Mouse (Mus musculus) T-cell, adult 2 months (primary cell): ENCODE data around the gene Pcnx3.

Experiments
- DNase-seq: peaks from one replicate; pipeline ENCODE4 v3.0.0; 2022; ENCODE audit warnings: low spot score

Pcnx3 gene

DNA sequence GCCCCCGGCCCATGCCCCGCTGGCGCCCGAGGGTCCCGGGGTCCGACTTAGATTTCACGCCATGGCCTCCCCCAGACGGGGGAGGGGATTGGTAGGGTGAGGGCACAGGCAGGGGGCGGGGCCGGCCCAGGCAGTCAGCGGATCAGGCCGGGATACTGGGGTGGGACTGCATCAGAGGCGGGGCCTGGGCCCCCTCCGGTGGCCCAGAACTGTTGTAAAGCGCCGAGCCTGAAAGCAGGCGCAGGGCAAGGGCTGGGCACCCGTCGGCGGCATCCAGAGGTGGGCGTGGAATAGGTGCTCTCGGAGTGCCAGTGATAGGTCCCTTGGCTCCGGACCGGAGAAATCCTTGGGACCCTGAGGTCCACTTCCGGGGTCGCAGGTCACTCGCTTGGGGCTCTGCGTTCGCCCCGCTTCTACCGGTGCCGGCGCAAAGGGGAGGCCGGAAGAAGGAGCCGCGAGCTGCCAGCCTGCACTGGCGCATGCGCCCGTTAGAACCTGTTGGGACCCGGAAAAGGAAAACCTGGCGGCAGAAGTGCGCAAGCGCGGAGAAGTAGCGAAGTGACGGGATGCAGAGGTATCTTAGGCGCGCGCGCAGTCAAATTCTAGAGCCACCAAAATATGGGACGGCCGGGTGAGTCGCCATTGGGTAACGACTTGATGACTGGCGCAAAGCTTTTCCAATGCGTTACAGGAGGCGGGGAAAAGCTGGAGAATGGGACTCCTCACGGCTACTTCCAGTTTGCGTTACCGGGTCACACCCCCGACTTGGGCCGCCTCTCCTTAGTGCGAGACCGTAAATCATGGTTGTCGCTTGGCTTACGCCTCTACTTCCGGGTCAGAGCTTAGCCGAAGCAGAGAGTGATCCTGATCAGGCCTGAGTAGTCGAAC is at the start of gene Pcnx3, which contains the start of gene Map3k11:
Gene Pcnx3 (minus strand): TSS at position 709 of the 888 bp plus-strand sequence.
Gene Map3k11 (plus strand): TSS at position 543 of the 888 bp plus-strand sequence.
- DNase-seq: peak; percentile 98

DNA sequence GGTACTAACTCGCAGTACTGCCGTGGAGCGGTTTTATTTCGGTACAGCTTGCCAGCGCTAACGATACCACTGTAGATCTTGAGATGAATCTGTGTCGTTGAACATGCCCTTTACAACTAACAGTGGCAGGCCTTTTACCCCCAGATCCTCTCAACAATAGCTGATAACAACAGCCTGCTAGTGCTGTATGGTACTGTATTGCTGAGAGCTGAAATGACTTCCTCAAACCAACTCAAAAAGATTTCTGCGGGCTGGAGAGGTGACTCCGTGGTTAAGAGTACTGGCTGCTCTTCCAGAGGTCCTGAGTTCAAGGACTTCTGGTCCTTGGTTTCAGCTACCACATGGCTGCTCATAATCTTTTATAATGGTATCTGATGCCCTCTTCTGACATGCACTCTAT is 45.6 kb upstream of the Pcnx3 start:
- no peak for DNase-seq

DNA sequence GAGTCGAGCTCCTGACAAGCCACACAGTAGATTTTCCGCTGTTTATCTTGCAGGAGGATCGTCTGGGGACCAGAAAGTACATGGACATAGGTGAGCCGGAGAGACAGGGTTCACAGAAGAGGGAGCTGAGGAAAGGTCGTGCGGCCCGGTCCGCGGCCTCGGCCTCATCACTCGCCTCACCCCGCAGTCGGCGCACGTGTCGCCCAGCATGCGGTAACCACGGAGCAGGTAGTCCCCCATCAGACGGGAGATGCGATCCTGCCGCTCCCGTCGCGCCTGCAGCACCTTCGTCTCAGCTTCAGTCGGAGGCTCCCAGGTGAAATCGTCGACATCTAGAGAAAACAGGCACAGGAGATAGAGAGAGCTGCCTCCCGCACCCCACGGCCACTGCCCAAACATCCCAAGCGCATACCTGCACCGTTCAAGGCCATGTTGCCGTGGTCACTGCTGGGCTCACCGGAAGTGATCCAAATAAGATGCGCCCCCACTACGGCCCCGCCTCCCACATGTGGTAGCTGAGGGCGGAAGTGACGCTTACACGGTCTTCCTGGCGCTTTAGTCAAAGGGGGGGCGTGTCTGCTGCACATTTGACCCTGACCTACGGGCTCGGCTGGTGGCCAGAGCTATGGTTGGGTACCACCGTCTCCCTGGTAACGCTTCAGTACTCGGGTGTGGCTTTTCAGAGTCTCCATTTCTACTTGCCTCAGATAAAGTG is 42.7 kb upstream of the Pcnx3 start:
- DNase-seq: peak; percentile 88

DNA sequence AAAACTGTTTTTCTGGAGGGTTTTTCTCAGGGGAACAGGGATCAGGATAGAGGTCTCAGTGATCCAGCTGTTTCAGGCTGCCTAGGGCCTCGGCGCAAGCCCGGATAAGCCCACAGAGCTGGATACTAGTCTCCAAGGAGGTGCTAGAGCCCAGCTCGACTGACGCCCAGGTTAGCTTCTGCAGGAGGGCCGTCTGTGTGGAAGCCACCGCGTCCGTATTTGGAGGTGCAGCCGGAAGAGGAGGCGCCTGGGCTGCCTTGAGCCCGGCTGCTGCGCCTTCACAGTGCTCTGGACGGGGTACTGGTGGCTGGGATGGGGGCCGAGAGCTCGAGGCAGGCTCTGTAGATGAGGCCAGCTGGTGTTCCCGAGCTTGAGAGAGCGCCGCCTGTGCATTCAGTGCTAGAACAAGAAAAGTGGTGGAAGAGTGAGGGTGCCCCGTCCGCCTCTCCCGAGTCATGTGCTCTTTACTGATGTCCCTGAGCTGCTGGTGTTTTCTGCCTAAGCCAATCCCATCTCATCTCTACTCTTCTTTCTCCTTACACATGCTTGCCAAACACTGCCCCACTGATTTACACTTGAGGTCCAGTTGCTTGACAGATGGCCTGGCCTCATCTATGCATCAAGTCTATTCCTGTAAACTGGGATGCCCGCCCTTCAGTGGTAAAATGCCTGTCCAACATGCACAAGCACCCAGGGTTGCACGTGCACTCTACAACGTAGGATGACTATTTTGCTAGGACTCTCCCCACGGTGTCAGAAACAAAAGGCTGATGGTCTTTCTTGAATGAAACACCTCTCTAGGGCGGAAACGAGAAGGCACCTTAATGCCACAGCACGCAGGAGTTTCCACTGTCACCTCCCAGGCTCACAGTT is 41.8 kb upstream of the Pcnx3 start:
- no peak for DNase-seq

DNA sequence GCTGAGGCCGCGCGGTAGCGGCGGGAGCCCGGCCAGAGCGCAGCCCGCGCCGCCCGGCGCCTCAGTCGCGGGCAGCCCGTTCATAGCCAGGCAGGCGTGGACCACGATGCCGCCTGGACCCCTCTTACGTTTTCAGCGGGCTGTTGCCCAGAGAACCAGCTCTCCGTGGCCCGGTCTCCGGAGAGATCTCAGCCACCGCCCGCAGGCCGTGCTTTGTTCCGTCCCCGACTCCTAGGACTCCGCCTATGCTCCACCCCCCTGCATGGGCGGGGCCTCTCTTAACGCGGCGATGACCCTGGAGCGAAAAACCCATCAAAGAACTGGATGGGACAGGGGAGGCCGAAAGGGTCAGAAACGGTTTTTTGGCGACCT is 40.7 kb upstream of the Pcnx3 start, which contains the start of gene Fam89b:
Gene Fam89b (minus strand): TSS at position 210 of the 372 bp plus-strand sequence.
- DNase-seq: peak; percentile 63

DNA sequence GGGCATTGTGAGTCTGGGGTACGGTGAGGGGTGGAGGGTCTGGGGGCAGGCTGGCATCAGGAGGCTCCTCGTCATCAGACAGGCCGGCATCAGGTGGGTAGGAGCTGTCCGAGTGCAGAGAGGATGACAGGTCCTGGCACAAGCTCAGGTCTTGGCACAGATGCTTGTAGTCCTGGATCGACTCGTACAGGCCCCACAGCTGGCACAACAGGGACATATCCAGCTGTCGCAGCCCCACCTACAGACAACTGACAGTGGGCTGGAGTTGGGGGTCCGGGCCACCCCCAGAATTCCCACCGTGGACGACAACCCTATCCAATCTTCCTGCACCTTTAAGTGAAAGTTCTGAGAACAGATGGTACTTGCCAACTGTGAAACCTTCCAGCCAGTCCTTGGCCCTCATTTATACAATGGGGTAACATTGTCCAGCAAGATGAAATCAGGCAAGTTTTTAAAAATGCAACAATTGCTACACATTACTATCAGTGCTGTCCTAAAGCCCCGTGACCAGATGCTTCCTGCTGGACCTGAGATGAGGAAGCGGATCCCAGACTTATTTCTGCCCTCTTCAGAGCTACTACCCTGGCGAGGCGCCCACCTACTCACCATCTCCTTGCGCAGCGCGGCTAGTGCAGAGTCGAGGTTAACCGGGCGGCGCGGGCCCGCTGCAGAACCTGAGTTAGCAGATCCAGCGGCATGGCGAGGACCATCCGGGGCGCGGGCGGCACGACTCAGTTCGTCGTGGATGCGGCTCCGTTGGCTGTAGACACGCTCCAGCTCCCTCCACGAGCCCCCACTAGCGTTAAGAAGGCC is 40.1 kb upstream of the Pcnx3 start:
- no peak for DNase-seq

DNA sequence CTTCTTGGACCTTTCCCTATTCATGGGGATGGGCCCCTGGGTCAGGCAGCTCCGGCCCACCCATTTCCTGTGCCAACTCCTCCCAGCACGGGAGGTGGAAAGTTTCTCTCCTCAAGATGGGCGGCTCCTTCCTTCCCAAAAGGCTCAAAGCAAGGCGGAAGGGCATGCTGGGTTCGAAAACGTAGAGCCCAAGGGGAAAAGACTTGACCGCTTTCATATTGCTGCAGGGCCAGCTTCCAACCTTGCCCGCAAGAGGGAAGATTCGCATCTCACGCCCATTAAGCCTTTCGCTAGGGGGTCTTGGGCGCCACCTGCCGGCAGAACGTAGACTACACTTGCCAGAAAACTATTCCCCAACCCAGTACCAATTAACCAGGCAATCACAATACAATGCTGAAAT is 39.0 kb upstream of the Pcnx3 start:
- DNase-seq: peak; percentile 77

DNA sequence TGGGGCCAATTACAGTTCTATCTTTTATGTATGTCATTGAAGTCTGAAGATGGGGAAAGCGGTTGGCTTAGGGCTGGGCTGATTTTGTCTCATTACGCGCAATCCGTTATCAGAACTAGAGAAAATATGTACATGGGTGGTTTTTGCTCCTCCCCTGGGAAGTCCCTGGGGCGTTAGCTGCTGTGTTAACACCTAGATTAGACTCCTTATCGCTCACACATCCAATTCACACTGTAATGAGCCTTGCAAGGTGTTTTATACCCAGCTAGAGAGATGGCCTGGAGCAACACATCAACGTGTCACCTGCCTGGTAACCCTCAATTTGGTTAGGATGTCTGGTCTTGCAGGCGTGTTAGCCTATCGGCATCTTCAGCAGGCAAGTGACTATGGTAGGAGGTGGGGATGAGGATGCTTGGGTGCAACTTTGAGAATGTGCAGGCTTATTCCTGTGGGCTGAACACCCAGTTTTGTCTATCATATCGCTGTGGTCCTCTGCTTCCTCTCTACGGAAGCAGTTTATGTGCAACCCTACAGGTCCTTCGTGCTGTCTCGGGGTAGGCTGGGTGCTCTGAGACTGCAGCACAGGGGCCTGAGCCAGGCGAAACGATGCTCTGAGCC is 38.4 kb upstream of the Pcnx3 start:
- DNase-seq: peak; percentile 66

DNA sequence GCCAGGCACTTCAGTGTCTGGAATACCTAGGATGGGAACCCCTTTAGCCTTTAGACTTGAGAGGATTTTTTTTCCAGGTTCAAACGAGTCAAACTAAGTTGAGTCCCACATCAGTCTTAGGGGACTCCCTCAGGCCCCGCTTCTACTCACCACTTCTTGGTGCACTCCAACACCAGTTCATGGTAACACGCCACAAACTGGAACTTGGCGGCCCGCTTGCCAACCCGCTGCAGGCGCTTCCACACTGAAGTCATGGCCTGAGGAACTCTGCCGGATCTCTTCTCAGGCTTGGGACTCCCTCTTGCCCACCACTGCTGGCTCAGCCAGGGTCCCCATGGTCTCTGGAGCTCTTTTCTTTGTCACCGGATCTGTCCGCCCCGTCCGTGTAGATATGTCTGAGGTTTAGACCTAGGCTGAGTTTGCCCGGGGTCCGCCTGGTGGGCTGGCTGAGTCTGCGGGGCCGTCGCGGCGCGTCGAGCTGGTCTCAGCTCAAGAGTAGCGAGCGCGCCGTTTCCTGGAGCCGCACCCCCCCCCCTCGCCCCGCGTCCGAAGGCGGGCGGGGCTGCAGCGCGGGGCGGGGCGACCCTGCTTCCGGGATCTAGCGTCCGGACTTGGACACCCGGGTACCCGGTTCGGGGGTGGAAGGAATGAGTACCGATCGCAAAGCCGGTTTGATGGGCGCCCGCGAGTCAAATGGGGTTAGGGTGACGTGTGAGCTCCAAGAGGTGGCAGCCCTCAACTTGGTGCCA is 37.2 kb upstream of the Pcnx3 start, which contains the start of gene Ehbp1l1:
Gene Ehbp1l1 (minus strand): TSS at position 551 of the 749 bp plus-strand sequence.
- DNase-seq: peak; percentile 56

DNA sequence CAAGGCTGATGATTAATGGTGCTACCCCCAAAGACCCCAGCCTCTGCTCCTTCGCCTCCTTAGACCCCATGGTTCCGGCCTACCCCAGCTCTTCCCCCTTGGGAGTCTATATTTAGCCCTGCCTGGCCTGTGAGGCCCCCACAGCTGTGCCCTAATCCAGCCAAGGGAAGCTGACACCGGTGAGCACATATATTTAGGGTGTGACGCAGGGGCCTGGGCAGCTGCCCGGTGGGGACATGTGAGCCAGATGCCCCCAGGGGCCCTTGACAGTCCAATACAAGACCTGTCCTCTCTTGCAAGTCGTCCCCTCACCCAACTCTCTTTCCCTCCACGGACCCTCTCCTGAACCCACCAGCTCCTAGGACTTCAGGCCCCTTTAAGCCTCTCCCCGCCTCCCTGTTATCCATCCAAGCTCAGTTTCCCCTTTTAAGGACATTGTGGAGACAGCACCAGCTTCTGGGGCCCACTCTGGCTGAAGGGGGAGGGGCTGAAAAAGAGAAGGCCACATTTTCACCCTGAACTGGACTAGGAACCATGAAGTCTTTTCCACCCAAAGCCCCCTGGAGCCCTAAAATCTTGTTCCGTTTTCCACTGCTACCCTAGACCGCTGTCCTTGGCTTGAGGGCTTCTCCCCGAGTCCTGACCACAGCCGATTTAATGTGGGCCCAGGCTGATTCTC is 36.5 kb upstream of the Pcnx3 start:
- DNase-seq: no peak

DNA sequence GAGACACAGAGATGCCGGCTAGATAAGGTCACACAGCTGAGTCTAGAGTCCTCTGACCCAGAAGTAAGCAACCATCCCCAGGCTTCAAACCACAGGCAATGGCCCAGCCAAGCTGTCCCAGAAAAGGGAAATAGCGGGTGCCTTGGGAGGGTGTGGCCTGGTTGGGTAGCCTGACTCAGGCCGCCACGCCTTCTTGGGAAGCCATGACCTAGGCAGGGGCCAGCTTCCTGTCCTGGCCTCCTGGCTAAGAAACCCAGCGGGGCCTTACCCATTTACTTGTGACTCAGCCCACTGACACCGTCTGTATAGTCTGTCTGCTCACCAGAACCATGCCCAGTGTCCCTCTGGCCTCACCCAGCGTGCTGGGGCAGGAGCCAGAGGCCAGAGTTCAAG is 35.8 kb upstream of the Pcnx3 start:
- DNase-seq: no peak

DNA sequence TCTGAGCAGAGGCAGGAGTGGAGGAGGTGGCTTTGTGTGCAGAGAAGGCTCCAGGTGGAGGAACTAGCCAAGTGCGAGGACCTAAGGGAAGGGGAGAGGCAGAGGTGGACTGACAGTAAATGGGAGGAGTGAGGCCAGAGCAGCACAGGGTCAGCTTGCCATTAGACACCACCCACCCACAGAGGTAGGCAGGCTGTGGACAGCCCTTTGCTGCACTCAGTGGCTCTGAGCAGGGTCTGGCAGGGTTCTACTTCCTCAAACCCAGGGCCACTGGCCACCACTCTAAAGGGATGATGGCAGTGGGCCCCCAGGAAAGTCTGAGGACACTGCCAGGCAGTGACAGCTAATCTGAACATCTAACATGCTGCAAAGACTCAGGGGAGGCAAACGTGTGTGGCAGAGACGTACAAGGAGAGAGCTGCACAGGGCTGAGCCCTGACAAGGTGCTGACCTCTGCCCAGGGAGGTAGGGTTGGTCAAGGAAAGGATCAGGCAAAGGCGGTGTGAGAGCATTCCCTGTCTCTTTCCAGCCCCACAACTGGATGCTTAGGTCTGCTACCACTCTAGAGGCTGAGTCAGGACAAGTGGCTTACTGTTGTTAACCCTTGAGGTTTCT is 35.3 kb upstream of the Pcnx3 start:
- no peak for DNase-seq

DNA sequence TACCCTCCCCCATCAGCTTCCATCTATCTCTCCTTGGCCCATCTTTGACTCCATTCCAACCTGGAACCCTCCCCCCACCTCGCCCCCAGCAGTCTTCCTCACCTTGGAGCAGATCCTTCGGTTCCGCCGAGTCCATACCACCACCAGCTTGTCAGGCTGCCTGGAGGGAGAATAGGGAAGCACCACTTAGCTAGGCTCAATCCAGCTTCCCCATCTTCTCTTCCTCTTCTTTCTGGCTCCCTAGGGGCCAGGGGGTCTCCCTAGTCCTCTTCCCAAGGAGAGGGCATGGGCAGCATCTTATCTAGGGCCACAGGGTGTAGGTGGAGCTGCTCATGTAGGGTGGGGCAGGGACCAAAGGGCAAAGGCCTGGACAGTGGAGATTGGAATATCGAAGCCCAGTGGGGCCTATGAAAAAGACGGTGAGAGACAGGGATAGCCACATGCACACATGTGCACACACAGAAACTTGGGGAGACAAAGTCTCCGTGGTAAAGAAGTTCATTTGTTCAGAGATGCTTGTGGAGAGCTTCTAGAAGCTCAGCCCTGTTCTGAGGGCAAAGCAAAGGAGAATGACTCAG is 34.2 kb upstream of the Pcnx3 start:
- DNase-seq: no peak

DNA sequence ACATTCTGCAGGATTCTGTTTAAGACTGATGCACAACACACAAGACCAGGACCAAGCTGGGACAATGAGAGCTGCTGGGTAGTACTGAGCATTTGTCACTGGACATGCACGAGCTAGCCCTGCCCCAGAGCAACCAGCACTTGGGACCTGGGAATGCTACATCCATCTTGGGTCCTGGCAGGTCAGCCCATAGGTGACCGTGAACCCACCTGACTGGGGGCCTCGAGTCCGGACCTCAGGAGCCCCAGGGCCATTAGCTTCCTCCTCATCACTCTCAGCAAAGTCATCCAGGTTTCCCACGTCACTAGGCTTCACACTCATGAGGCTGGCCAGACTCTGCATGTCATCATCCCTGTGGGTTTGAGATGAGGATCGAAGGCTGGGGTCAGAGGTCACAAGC is 32.5 kb upstream of the Pcnx3 start:
- no peak for DNase-seq

DNA sequence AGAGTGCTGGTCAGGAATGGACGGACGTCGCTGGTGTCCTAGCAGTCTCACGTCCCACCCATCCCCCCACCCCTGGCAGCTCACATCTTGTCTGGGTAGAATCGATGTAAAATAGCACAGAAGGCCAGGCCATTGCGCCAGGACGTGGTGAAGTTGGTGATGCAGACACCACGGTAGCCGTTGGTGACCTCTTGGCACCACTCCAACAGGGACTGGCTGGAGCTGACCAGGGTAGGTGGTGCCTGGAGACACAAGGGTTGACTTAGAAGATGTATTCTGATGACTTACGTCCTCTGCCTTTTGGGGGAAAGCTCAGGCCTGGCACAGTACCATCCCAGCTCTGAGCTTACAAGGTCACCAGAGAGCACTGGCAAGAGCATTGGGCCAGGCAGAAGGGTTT is 28.2 kb upstream of the Pcnx3 start:
- no peak for DNase-seq

DNA sequence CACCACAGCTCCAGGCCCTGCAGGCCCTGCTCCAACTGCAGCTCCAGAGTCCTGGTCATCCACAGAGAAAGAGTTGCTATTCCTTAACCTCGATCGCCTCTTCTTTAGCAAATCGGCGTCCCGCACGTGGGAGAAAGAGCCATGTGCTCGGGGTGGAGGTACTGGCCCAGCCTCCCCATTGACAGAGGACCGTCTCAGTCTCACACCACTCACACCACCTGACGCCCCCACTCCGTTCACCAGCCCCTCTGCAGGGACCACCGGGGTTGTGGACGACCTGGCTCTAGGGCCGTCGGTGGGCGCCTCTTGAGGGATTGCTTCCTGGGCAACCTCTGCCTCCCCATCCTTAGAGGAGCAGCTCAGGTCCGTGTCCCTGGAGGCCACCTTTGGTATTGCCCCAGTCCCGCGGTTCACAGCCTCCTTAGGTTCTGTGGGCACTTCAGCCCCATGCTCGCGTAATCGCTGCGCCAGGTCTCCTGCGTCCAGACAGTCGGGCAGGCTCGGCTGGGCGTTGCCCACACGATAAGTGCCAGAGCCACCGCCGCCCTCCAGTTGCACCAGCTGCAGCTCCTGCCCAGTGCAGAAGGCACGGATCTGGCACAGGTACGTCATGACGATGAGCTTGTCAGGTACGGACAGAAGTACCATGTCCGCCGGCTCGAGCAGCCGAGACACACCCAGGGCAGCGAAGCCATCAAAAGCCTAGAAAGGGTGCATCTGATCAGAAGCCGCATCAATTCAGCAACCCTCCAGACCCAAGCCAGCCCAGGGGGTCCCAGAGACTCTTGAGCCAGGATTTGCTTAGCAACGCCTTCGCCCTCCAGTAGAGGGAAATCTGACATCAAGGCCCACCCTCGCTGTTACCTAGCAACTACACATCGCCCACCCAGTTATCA is 27.3 kb upstream of the Pcnx3 start:
- no peak for DNase-seq

DNA sequence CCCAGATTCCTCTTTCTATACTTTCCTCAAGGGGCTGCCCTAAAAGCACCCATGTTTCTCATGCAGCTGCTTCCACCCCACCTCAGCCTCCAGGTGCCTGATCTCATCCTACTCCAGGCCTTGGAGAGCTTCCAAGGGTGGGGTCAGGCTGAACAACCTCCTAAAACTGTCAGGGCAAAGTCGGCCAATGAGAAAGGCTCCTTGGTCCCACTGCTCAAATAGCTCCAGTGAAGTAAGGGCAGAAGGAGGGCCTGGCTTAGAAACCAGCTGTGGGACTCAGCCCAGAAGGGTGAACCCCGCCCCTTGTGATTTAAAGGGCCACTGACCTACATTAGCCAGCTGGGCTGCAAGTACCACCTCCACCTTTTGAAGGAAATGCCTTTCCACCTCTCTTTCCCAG is 25.0 kb upstream of the Pcnx3 start:
- DNase-seq: no peak

DNA sequence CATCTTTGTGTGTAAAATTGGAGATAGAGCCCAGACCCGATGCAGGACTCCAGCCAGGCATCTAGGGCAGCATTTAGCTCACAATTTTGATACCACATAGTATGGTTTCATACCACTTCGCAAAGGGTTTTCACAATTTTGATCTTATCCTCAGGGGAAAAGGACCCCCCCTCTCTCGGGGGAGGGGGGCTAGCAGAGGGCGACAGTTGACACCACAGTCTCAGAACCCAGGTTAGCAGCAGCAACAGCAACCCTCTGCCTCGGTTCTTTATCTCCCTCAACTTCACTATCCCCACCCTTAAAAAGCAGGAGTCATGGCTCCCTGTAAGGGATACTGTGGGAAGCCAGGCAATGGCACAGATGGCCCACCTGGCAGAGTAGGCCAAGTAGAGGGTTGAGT is 24.5 kb upstream of the Pcnx3 start:
- DNase-seq: no peak
